Comparison of ENCODE assay signal across 7 mouse cellular contexts in genomic region chr15:80634391-80635193, GRCm38 (mm10). TPM values are rescaled to one million over a fixed set of nuclear protein-coding genes. Genes with fewer than 3 reads are reported as not detected.
DNase-seq lines count a peak whose midpoint lies in the region; ATAC-seq and TF ChIP-seq lines count a peak whose summit lies in the region.

No protein-coding gene starts in this region.

- no peak overlapping the region for H3K4me3 ChIP-seq in liver, embryonic 12.5 days
- H3K4me3 ChIP-seq in left cerebral cortex, adult 2 months: no peak overlapping the region
- H3K4me3 ChIP-seq in forebrain, embryonic 13.5 days: no peak overlapping the region

- H3K4me1 ChIP-seq in liver, embryonic 12.5 days: peaks cover 30% of the 10 kb centered on the region
- H3K4me1 ChIP-seq in forebrain, embryonic 13.5 days: peaks cover 7% of the 10 kb centered on the region; the same call in 1 of the 2 replicates

- no peak overlapping the region for H3K9ac ChIP-seq in liver, embryonic 12.5 days
- H3K9ac ChIP-seq in forebrain, embryonic 13.5 days: no peak overlapping the region

- peaks cover 87% of the 10 kb centered on the region for H3K27me3 ChIP-seq in liver, embryonic 12.5 days (replicated peaks)
- H3K27me3 ChIP-seq in forebrain, embryonic 13.5 days: no peaks in the 10 kb centered on the region

- TF ChIP-seq CTCF in left cerebral cortex, adult 2 months (IDR thresholded peaks at IDR 0.05): peak; percentile 77

- peak; percentile 48 for DNase-seq in liver
- peak; percentile 70 for DNase-seq in MEL-GATA-1-ER (ENCODE audit: extremely low read depth, low read depth)
- DNase-seq in embryo, embryonic 10 days (ENCODE audit: low spot score): peak; percentile 64
- DNase-seq in left cerebral cortex, adult 2 months (ENCODE audit: extremely low spot score in 1 of 2, low spot score in 2 of 2): peak; percentile 40 to 60

- intact Hi-C loops in left cerebral cortex, adult 2 months (cut with DNase I): loop anchor here (1.0 to 5.0 kb wide), 5 partner anchors 60 to 347 kb away; partner anchors contain the start of gene Cacna1i

- H3K4me2 ChIP-seq in liver, embryonic 12.5 days: no peak overlapping the region
- no peak overlapping the region for H3K4me2 ChIP-seq in forebrain, embryonic 13.5 days

- H3K27ac ChIP-seq in liver, embryonic 12.5 days: no peak overlapping the region
- no peak overlapping the region for H3K27ac ChIP-seq in left cerebral cortex, adult 2 months
- H3K27ac ChIP-seq in forebrain, embryonic 13.5 days: no peak overlapping the region

- H3K36me3 ChIP-seq in liver, embryonic 12.5 days: peaks cover 16% of the 10 kb centered on the region
- no peaks in the 10 kb centered on the region for H3K36me3 ChIP-seq in forebrain, embryonic 13.5 days (ENCODE audit: poor library complexity, severe bottlenecking)

- WGBS in liver, embryonic 12.5 days (ENCODE audit: insufficient replicate concordance): 23% methylated on average over 11 of the region's 11 CpGs
- 63% methylated on average over 11 of the region's 11 CpGs for WGBS in forebrain, embryonic 13.5 days

- no peak for ATAC-seq in liver, embryonic 12.5 days
- peak; percentile 76 for ATAC-seq in neutrophil, adult 5-6 weeks (ENCODE audit: extremely low read depth, insufficient number of reproducible peaks, low FRiP score, poor library complexity, severe bottlenecking)
- no peak for ATAC-seq in forebrain, embryonic 13.5 days

- no peaks in the 10 kb centered on the region for H3K9me3 ChIP-seq in liver, embryonic 12.5 days (replicated peaks)
- no peaks in the 10 kb centered on the region for H3K9me3 ChIP-seq in forebrain, embryonic 13.5 days (replicated peaks)

RNA-seq across cellular contexts. Expression of gene Fam83f, which starts 37.1 kb away (rescaled TPM):
- 0.41 and 0.42 TPM in 2 replicates for polyA plus RNA-seq in liver, embryonic 12.5 days (2016; fragmentation: Nextera tagmentation; extraction: Ambion mirVana)
- total RNA-seq in left cerebral cortex, adult 2 months (2021): under 1 TPM; 0.26 to 0.54 TPM
- 0.35 and 0.49 TPM in 2 replicates for total RNA-seq in neutrophil, adult 5-6 weeks (2017)
- 0.09 TPM in 1 of 2 replicates, not detected in the other for polyA plus RNA-seq in forebrain, embryonic 13.5 days (2015; fragmentation: Nextera tagmentation; extraction: Ambion mirVana)
